Mouse (Mus musculus) ES-Bruce4 (cell line): ENCODE measurements around the gene Ptprd. TPM values are rescaled to one million over a fixed set of nuclear protein-coding genes. Genes with fewer than 3 reads are reported as not detected.

Source experiments
- H3K27ac ChIP-seq: 2 replicates; pipeline ENCODE4 v1.5.1; 2012; ENCODE audit warnings: low read length, inconsistent platforms; ENCODE audit not compliant: insufficient read depth
- H3K27me3 ChIP-seq: 2 replicates; pipeline ENCODE4 v1.6.1; 2012; ENCODE audit warnings: mild to moderate bottlenecking, low read length, inconsistent platforms; ENCODE audit not compliant: control insufficient read depth, poor library complexity, insufficient read depth, severe bottlenecking
- H3K36me3 ChIP-seq: 2 replicates; pipeline ENCODE4 v1.6.1; 2012; ENCODE audit warnings: inconsistent platforms, mild to moderate bottlenecking, low read length, moderate library complexity; ENCODE audit not compliant: control insufficient read depth, poor library complexity, insufficient read depth, severe bottlenecking
- H3K4me1 ChIP-seq: one replicate; pipeline ENCODE4 v1.8.1; 2011; ENCODE audit warnings: low read length; ENCODE audit not compliant: control insufficient read depth, insufficient read depth
- H3K4me3 ChIP-seq: 2 replicates; pipeline ENCODE4 v1.5.1; 2011; ENCODE audit warnings: low read depth, mild to moderate bottlenecking, low read length
- H3K9ac ChIP-seq: 2 replicates; pipeline ENCODE4 v1.6.1; 2012; ENCODE audit warnings: low read depth, mild to moderate bottlenecking, inconsistent platforms; ENCODE audit not compliant: poor library complexity, severe bottlenecking
- H3K9me3 ChIP-seq: replicated peaks from 2 replicates; pipeline ENCODE4 v1.6.1; 2012; ENCODE audit warnings: mild to moderate bottlenecking, low read length, inconsistent platforms; ENCODE audit not compliant: control insufficient read depth, poor library complexity, insufficient read depth, severe bottlenecking
- CTCF ChIP-seq: IDR thresholded peaks from one replicate; pipeline ENCODE4 v1.8.1; 2011; ENCODE audit warnings: low read depth, low read length
- EP300 ChIP-seq: IDR thresholded peaks from 2 replicates; pipeline ENCODE4 v1.6.1; 2011; ENCODE audit warnings: low read depth, low read length; ENCODE audit not compliant: insufficient read depth
- POLR2A ChIP-seq: IDR thresholded peaks from one replicate; pipeline ENCODE4 v1.8.1; 2011; ENCODE audit warnings: low read length; ENCODE audit not compliant: insufficient read depth
- polyA plus RNA-seq: library from polyadenylated mRNA; stranded (reverse); fragments of >200 nt; gene quantifications from 2 replicates; pipeline ENCODE4 v1.2.4, GENCODE M21; 2011; ENCODE audit warnings: low read depth; ENCODE audit not compliant: missing spikeins, insufficient read depth, insufficient read length

Gene Ptprd
- polyA plus RNA-seq, 1 experiment: 2.8 TPM

DNA sequence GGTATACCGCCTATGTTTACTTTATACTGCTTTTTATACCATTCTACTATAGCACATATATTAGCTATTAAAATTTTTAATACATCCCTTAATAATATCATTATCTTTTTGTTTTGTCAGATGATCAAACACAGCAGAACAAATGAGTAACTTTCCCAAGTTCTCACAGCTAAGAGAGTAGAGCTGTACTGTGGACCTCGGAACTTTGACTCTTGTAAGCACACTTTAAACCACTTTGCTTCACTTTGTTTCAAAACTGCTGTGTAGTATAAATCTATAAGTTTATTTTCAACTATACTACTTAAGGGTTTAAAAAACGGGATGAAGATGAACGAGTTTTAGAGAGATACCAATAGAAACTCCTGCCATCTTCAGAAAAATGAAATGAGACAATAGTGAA, 1789.6 kb downstream of the Ptprd start:
- no peak for TF ChIP-seq EP300
- no peak for TF ChIP-seq POLR2A
- TF ChIP-seq CTCF: no peak
- H3K9ac ChIP-seq: no peak overlapping the region
- no peak overlapping the region for H3K27ac ChIP-seq
- no peak overlapping the region for H3K4me3 ChIP-seq
- no peaks in the 10 kb centered on the region for H3K9me3 ChIP-seq
- H3K27me3 ChIP-seq: no peaks in the 10 kb centered on the region
- no peaks in the 10 kb centered on the region for H3K36me3 ChIP-seq
- no peaks in the 10 kb centered on the region for H3K4me1 ChIP-seq

DNA sequence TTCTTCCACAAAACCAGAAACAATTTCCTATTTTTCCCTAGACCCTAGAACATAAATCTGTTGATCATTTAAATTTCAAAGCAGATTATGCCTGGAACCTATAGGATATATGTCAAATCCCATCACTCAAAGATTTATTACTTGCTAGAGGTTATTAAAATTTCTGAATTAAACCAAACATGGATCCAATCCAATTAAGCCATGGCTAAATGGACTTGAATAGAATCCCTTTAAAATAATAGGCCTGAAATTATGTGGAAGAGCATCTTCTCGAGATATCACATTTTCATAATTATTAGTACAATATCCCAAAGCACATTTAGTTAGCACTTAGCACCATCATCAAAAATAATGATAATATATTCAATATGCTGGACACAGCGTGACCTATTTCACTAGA, 1792.1 kb downstream of the Ptprd start:
- no peaks in the 10 kb centered on the region for H3K9me3 ChIP-seq
- H3K4me3 ChIP-seq: no peak overlapping the region
- no peak overlapping the region for H3K9ac ChIP-seq
- H3K36me3 ChIP-seq: no peaks in the 10 kb centered on the region
- no peaks in the 10 kb centered on the region for H3K27me3 ChIP-seq
- H3K27ac ChIP-seq: no peak overlapping the region
- TF ChIP-seq CTCF: no peak
- TF ChIP-seq POLR2A: no peak
- TF ChIP-seq EP300: no peak
- no peaks in the 10 kb centered on the region for H3K4me1 ChIP-seq

DNA sequence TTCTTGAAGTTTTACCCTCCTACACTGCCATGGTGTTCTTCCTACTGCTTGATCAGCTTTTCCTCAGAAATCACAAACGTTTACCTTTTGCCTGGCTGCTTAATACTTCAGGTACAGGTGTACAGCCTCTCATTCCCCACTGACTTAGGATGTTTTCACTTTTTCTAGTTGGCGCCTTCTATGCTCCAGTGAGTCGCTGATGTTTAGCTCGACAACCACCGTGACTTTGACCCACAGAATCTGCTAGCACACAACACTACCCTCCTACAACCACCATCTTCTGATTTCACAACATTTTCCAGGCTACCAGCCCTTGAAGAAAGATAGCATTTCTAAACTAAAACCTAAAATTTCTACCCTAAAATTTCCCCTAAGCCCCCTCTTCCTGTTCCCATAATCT, 1794.1 kb downstream of the Ptprd start:
- no peak for TF ChIP-seq EP300
- Histone ChIP-seq H3K27me3 (no peaks in the 10 kb centered on the region), H3K4me3 (no peak overlapping the region), H3K9me3 (no peaks in the 10 kb centered on the region), H3K27ac (no peak overlapping the region), H3K4me1 (no peaks in the 10 kb centered on the region), H3K36me3 (no peaks in the 10 kb centered on the region), H3K9ac (no peak overlapping the region)

DNA sequence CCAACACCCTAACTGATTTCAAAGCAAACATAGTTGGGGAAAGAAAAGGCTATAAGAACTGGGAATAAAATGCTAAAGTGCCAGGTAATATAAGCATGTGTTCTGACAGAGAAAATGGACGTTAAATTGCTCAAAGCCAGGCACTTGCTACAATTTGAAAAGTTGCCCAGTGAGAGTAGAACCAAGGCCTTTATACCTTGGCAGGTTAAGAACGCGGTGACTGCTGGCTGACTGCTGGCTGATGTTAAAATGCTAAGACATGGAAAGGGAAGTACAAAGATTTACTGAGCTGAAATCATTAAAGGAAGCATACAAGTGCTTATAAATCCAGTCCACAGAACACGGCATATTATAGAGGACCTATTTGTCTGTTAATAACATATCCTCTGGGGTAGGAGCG, 1796.1 kb downstream of the Ptprd start:
- TF ChIP-seq POLR2A (no peak), EP300 (no peak), CTCF (no peak)
- H3K4me3 ChIP-seq: no peak overlapping the region
- H3K4me1 ChIP-seq: no peaks in the 10 kb centered on the region
- no peaks in the 10 kb centered on the region for H3K9me3 ChIP-seq
- H3K27ac ChIP-seq: no peak overlapping the region
- no peak overlapping the region for H3K9ac ChIP-seq
- no peaks in the 10 kb centered on the region for H3K36me3 ChIP-seq
- no peaks in the 10 kb centered on the region for H3K27me3 ChIP-seq

DNA sequence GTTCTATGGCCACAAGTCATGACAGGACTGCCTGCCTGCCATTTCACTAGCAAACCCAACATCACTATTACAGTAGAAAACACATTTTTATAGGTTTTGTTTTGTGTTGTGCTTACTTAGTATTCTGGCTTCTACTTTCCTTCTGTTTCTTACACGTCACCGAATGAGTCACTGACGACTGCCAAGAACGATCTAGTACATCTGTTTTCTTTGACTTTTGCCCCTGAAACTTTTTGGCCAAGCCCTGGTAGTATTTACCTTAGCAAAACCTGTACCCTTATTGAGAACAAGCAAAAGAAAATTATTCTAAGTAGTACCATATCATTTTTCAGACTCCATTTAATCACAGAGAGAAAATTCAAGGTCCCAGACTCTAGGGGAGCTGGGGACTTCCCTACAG, 1797.2 kb downstream of the Ptprd start:
- Histone ChIP-seq H3K36me3 (no peaks in the 10 kb centered on the region), H3K27ac (no peak overlapping the region), H3K9ac (no peak overlapping the region), H3K9me3 (no peaks in the 10 kb centered on the region), H3K4me3 (no peak overlapping the region), H3K27me3 (no peaks in the 10 kb centered on the region), H3K4me1 (no peaks in the 10 kb centered on the region)
- TF ChIP-seq CTCF (no peak), POLR2A (no peak), EP300 (no peak)

DNA sequence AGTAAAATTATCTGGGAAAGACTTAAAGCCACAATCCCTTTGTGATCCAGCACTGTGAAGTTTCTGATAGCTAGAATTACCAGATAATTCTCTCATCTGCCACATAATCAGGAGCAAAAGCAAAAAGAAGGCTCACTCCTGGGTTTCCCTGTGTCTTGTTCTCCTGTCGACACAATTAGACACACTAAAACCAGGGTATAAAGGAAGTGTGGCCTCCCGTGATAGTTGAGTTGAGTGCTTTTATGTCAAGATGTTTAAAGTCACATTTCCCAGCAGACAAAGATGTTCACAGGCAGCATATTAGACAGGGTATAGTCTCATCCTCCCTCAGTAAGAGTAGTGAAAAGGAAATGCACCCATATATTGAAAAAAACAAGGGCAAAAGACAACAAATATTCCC, 1801.7 kb downstream of the Ptprd start:
- Histone ChIP-seq H3K9me3 (no peaks in the 10 kb centered on the region), H3K36me3 (no peaks in the 10 kb centered on the region), H3K27me3 (no peaks in the 10 kb centered on the region), H3K9ac (no peak overlapping the region), H3K4me3 (no peak overlapping the region), H3K27ac (no peak overlapping the region), H3K4me1 (no peaks in the 10 kb centered on the region)
- no peak for TF ChIP-seq POLR2A
- no peak for TF ChIP-seq EP300
- TF ChIP-seq CTCF: no peak

DNA sequence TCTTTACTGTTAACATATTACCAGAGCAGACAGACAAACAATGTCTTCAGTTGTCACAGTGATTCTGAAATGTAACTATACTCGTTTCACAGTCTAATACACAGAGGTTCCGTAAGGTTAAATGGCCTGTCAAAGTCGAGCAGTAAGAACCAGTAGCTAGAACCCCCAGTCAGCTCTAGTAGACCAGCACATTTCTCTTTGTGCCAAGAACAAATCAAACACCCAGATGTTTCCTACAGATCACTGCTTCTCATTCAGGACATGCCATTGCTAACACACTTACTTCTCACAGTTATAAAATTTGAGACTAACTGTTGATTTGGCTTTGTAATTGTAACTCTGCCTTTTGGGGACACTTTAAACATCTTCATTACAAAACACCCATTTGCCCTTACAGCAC, 1802.6 kb downstream of the Ptprd start:
- Histone ChIP-seq H3K27ac (no peak overlapping the region), H3K27me3 (no peaks in the 10 kb centered on the region), H3K36me3 (no peaks in the 10 kb centered on the region), H3K9me3 (no peaks in the 10 kb centered on the region), H3K4me1 (no peaks in the 10 kb centered on the region), H3K4me3 (no peak overlapping the region), H3K9ac (no peak overlapping the region)
- TF ChIP-seq CTCF: no peak
- no peak for TF ChIP-seq POLR2A
- TF ChIP-seq EP300: no peak
